Mouse (Mus musculus) midbrain, embryonic 16.5 days (tissue): ENCODE results near the gene Tepp. TPM values are rescaled to one million over a fixed set of nuclear protein-coding genes. Genes with fewer than 3 reads are reported as not detected.

Source experiments
- ATAC-seq: fragments of 200-750 bp; cut with Nextera tagmentation; 2 replicates; pipeline ENCODE4 v1.8.0; 2017; ENCODE audit warnings: moderate TSS enrichment
- H3K27ac ChIP-seq: fragments of 300-500 bp; sonication (generic); 2 replicates; pipeline ENCODE4 v1.5.1; 2014; ENCODE audit warnings: mild to moderate bottlenecking, low read length, mixed read lengths
- H3K27me3 ChIP-seq: fragments of 300-500 bp; sonication (generic); 2 replicates; pipeline ENCODE4 v1.6.1; 2014; ENCODE audit warnings: low read depth, low read length, mixed read lengths; ENCODE audit not compliant: control insufficient read depth, insufficient read depth
- H3K36me3 ChIP-seq: fragments of 300-500 bp; sonication (generic); 2 replicates; pipeline ENCODE4 v1.6.1; 2014; ENCODE audit warnings: mild to moderate bottlenecking, low read length, moderate library complexity, mixed read lengths; ENCODE audit not compliant: control insufficient read depth, insufficient read depth
- H3K4me1 ChIP-seq: fragments of 300-500 bp; sonication (generic); 2 replicates; pipeline ENCODE4 v1.6.1; 2014; ENCODE audit warnings: mild to moderate bottlenecking, low read length, mixed read lengths; ENCODE audit not compliant: control insufficient read depth, insufficient read depth
- H3K4me2 ChIP-seq: fragments of 300-500 bp; sonication (generic); 2 replicates; pipeline ENCODE4 v1.6.1; 2014; ENCODE audit warnings: mild to moderate bottlenecking, low read length, mixed read lengths
- H3K4me3 ChIP-seq: fragments of 300-500 bp; sonication (generic); 2 replicates; pipeline ENCODE4 v1.5.1; 2014; ENCODE audit warnings: low read depth, mild to moderate bottlenecking, low read length, moderate library complexity, mixed read lengths
- H3K9ac ChIP-seq: fragments of 300-500 bp; sonication (generic); 2 replicates; pipeline ENCODE4 v1.6.1; 2014; ENCODE audit warnings: low read depth, low read length, mixed read lengths
- H3K9me3 ChIP-seq: fragments of 300-500 bp; sonication (generic); replicated peaks from 2 replicates; pipeline ENCODE4 v1.6.1; 2014; ENCODE audit warnings: mild to moderate bottlenecking, low read length, mixed read lengths; ENCODE audit not compliant: control insufficient read depth, poor library complexity, severe bottlenecking
- WGBS: fragments of 180-500 bp; shearing (Covaris S2); extraction: QIAGEN DNeasy Blood & Tissue Kit; methylation state at CpG from one replicate; pipeline ENCODE4 v1.1.7; 2014; 5-methylcytosine and 5-hydroxymethylcytosine counted together
- polyA plus RNA-seq: library from polyadenylated mRNA; unstranded; fragments of >200 nt; fragmentation: Nextera tagmentation; extraction: Ambion mirVana; gene quantifications from 2 replicates; pipeline ENCODE4 v1.2.1, GENCODE M21; 2015

Gene Tepp
- polyA plus RNA-seq, 1 experiment from 2014 or later = 2.8 TPM

GRCm38 (mm10) chr8:95302410-95302809, 8.0 kb upstream of the Tepp start:
- WGBS = 20% methylated on average over 5 of the region's 5 CpGs
- Histone ChIP-seq H3K36me3 (no peaks in the 10 kb centered on the region), H3K27ac (no peak overlapping the region), H3K4me2 (no peak overlapping the region), H3K9me3 (no peaks in the 10 kb centered on the region), H3K4me1 (peaks cover 2% of the 10 kb centered on the region; the same call in 1 of the 2 replicates), H3K4me3 (no peak overlapping the region), H3K27me3 (no peaks in the 10 kb centered on the region), H3K9ac (no peak overlapping the region)
- no peak for ATAC-seq

- H3K27me3 ChIP-seq = no peaks in the 10 kb centered on the region
- no peak overlapping the region for H3K9ac ChIP-seq
- H3K4me3 ChIP-seq = no peak overlapping the region
- peaks cover 5% of the 10 kb centered on the region; the same call in 1 of the 2 replicates for H3K4me1 ChIP-seq
- H3K9me3 ChIP-seq = no peaks in the 10 kb centered on the region
- no peak overlapping the region for H3K27ac ChIP-seq
- no peak for ATAC-seq
- WGBS = 77% methylated on average over 4 of the region's 4 CpGs
- H3K36me3 ChIP-seq = no peaks in the 10 kb centered on the region
- H3K4me2 ChIP-seq = no peak overlapping the region
Observed at GRCm38 (mm10) chr8:95305526-95305925, 4.8 kb upstream of the Tepp start.

DNA sequence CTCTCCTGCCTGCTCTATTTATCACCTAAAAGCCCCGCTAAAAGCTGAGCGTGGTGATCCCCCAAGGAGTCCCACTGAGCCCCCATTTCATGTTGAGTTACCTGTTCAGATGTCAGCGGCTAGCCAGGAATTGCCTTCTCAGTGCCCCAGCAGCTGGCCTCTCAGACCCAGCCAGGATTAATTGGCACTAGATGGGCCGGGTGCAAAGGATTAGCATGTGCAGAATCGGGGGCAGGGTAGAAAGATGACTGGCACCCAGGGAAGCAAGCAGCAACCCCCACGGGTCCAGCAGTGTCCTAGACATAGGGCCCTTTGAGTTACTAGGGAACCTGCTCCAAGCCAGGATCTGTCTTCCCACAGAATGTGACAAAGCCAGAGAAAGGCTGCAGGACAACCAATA, 3.9 kb upstream of the Tepp start, which contains the start of gene Cngb1:
Cngb1 (minus strand) TSS at position 155 of the 400 bp plus-strand sequence.
- H3K36me3 ChIP-seq = no peaks in the 10 kb centered on the region
- no peak for ATAC-seq
- no peak within 1 kb of the TSS for H3K9ac ChIP-seq
- no peak within 1 kb of the TSS for H3K4me2 ChIP-seq
- no peaks in the 10 kb centered on the region for H3K9me3 ChIP-seq
- WGBS = 48% methylated on average over 6 of the region's 6 CpGs
- no peaks in the 10 kb centered on the region for H3K27me3 ChIP-seq
- H3K4me1 ChIP-seq = peaks cover 8% of the 10 kb centered on the region; the same call in 1 of the 2 replicates
- no peak within 1 kb of the TSS for H3K27ac ChIP-seq
- H3K4me3 ChIP-seq = no peak within 1 kb of the TSS

DNA sequence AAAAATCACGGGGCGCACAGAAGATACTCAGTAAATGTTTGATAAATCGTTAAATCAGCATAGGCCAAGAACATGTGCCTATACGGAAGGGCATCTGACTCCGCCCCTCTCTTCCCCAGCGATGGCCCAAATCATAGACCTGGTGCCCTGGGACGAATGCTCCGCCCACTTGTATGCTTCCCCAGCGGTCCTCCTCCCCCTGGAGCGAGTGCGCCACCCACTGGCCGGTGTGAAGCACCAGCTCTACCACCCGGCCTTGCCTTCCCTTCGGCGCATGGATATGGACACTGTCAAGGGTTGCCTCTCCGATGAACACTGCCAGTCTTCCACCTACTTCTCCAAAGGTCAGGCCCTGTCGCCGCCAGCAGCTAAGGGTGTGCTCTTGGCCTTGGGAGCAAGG, 2.5 kb downstream of the Tepp start:
- 66% methylated on average over 18 of the region's 18 CpGs for WGBS

GRCm38 (mm10) chr8:95313857-95314256, 3.5 kb downstream of the Tepp start:
- no peak overlapping the region for H3K27ac ChIP-seq
- H3K4me3 ChIP-seq = no peak overlapping the region
- 89% methylated on average over 6 of the region's 6 CpGs for WGBS
- H3K36me3 ChIP-seq = no peaks in the 10 kb centered on the region
- H3K9ac ChIP-seq = no peak overlapping the region
- H3K9me3 ChIP-seq = no peaks in the 10 kb centered on the region
- no peak for ATAC-seq
- H3K4me1 ChIP-seq = peaks cover 6% of the 10 kb centered on the region; the same call in 1 of the 2 replicates
- H3K4me2 ChIP-seq = no peak overlapping the region
- no peaks in the 10 kb centered on the region for H3K27me3 ChIP-seq

More for the DNA sequence above, 2.5 kb downstream of the Tepp start:
- no peak for ATAC-seq
- Histone ChIP-seq H3K4me1 (peaks cover 6% of the 10 kb centered on the region; the same call in 1 of the 2 replicates), H3K27me3 (no peaks in the 10 kb centered on the region), H3K9ac (no peak overlapping the region), H3K4me3 (no peak overlapping the region), H3K27ac (no peak overlapping the region), H3K36me3 (no peaks in the 10 kb centered on the region), H3K4me2 (no peak overlapping the region), H3K9me3 (no peaks in the 10 kb centered on the region)

DNA sequence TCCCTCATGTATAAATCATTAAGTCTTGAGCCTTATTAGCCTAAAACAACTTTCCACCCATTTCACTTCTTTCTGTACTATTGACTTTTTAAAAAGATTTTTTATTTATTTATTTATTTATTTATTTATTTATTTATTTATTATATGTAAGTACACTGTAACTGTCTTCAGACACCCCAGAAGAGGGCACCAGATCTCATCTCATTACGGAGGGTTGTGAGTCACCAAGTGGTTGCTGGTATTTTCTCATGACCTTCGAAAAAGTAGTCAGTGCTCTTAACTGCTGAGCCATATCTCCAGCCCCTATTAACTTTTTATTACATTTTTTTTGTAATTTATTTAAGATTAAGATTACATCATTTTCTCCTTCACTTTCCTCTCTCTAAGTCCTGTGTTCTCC, 4.3 kb downstream of the Tepp start:
- ATAC-seq = no peak
- 74% methylated on average over 2 of the region's 2 CpGs for WGBS
- no peak overlapping the region for H3K4me3 ChIP-seq

DNA sequence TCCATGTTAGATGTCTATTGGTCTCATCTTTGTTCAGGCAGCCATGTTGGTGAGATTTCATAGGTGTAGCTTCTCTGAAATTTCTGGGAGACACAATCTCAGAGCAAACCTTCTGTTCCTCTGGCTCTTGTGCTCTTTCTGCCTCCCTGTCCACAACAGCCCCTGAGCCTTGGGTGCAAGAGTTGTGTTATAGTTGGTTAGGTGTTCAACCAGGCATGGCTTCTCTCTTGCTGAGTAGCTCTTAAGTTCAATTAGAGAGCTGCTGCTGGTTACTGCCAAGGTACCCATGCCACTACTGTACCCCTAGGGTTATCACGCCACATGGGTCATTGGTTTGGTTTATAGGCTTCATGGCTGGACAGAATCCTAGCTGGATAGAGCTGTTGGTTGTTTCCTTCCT, 5.0 kb downstream of the Tepp start:
- Histone ChIP-seq H3K4me2 (no peak overlapping the region), H3K9ac (no peak overlapping the region), H3K4me1 (peaks cover 5% of the 10 kb centered on the region; the same call in 1 of the 2 replicates), H3K36me3 (no peaks in the 10 kb centered on the region), H3K4me3 (no peak overlapping the region), H3K9me3 (no peaks in the 10 kb centered on the region), H3K27ac (no peak overlapping the region), H3K27me3 (peaks cover 4% of the 10 kb centered on the region; the same call in 1 of the 2 replicates)
- ATAC-seq = no peak
- WGBS = 96% methylated on average over 1 of the region's 1 CpGs

More for the DNA sequence above, 4.3 kb downstream of the Tepp start:
- Histone ChIP-seq H3K9me3 (no peaks in the 10 kb centered on the region), H3K9ac (no peak overlapping the region), H3K27me3 (peaks cover 4% of the 10 kb centered on the region; the same call in 1 of the 2 replicates), H3K4me2 (no peak overlapping the region), H3K27ac (no peak overlapping the region), H3K4me1 (peaks cover 6% of the 10 kb centered on the region; the same call in 1 of the 2 replicates), H3K36me3 (no peaks in the 10 kb centered on the region)

GRCm38 (mm10) chr8:95320224-95321139, 10.1 kb downstream of the Tepp start:
- Histone ChIP-seq H3K36me3 (peaks cover 2% of the 10 kb centered on the region; the same call in 1 of the 2 replicates), H3K4me2 (peak overlapping the region; percentile 85), H3K9me3 (no peaks in the 10 kb centered on the region), H3K27ac (0 out of 2 replicates have a peak overlapping the region, but pooled peaks have one; percentile 35), H3K4me1 (peaks cover 3% of the 10 kb centered on the region; the same call in 1 of the 2 replicates), H3K4me3 (peak overlapping the region; percentile 43), H3K27me3 (peaks cover 4% of the 10 kb centered on the region; the same call in 1 of the 2 replicates), H3K9ac (peak overlapping the region; percentile 57)
- WGBS = 2% methylated on average over 39 of the region's 41 CpGs
- peak; percentile 82 for ATAC-seq

- WGBS = 81% methylated on average over 3 of the region's 3 CpGs
- no peak overlapping the region for H3K4me2 ChIP-seq
- peaks cover 4% of the 10 kb centered on the region; the same call in 1 of the 2 replicates for H3K27me3 ChIP-seq
- H3K36me3 ChIP-seq = peaks cover 17% of the 10 kb centered on the region
- no peak overlapping the region for H3K4me3 ChIP-seq
- ATAC-seq = no peak
- no peaks in the 10 kb centered on the region for H3K9me3 ChIP-seq
- no peak overlapping the region for H3K27ac ChIP-seq
- H3K9ac ChIP-seq = no peak overlapping the region
- H3K4me1 ChIP-seq = peaks cover 3% of the 10 kb centered on the region; the same call in 1 of the 2 replicates
Observed at GRCm38 (mm10) chr8:95323201-95323600, 12.8 kb downstream of the Tepp start.
